Mouse (Mus musculus) CH12.LX (cell line): ENCODE data around the gene Clcc1.
A peak's percentile ranks its signal among the peaks of the same experiment; 100 is the strongest.

Source experiments
- CTCF ChIP-seq, 2 experiments: IDR thresholded peaks in 1 of 2; conservative IDR thresholded peaks in 1 of 2; 2 replicates each; pipeline ENCODE4 v1.5.1; 2011 to 2012; ENCODE audit warnings: low read depth in 2 of 2, low read length in 2 of 2, improper control_type of control experiment in 1 of 2, inconsistent platforms in 1 of 2, mild to moderate bottlenecking in 1 of 2, moderate library complexity in 1 of 2
- E2F4 ChIP-seq: IDR thresholded peaks from 2 replicates; pipeline ENCODE4 v1.6.1; 2011; ENCODE audit warnings: low read depth, low read length, improper control_type of control experiment; ENCODE audit not compliant: insufficient replicate concordance
- EP300 ChIP-seq: IDR thresholded peaks from 2 replicates; pipeline ENCODE4 v1.6.1; 2011; ENCODE audit warnings: low read length, improper control_type of control experiment
- ETS1 ChIP-seq: conservative IDR thresholded peaks from 2 replicates; pipeline ENCODE4 v1.6.1; 2012; ENCODE audit warnings: low read depth, mild to moderate bottlenecking, inconsistent platforms, low read length, improper control_type of control experiment, moderate library complexity
- GABPA ChIP-seq: IDR thresholded peaks from 2 replicates; pipeline ENCODE4 v1.6.1; 2012; ENCODE audit warnings: low read depth, low read length, improper control_type of control experiment, inconsistent platforms; ENCODE audit not compliant: insufficient replicate concordance
- MAX ChIP-seq: IDR thresholded peaks from 2 replicates; pipeline ENCODE4 v1.6.1; 2011; ENCODE audit warnings: low read length, improper control_type of control experiment
- POLR2A ChIP-seq: IDR thresholded peaks from 2 replicates; pipeline ENCODE4 v1.6.1; 2011; ENCODE audit warnings: low read depth, mild to moderate bottlenecking, improper control_type of control experiment, low read length

DNA sequence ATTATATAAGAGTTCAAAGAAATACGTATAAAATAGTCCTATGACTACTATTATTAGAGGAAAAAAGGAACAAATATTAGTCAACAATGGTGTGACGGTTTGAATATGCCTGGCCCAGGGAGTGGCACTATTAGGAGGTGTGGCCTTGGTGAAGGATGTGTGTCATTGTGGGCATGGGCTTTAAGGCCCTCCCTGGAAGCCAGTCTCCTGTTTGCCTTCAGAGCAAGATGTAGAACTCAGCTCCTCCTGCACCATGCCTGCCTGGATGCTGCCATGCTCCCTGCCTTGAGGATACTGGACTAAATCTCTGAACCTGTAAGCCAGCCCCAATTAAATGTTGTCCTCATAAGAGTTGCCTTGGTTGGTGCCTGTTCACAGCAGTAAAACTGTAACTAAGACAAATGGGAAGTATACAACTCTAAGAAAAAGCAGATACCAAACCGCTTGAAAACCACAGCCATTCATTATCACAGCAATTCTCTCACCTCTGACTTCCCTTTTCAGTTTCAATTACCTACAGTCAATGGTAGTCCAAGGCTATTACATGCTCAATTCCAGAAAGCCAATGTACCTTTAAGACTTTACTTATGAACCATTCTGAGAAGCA, 64.3 kb downstream of the Clcc1 start:
- no peak for TF ChIP-seq E2F4
- TF ChIP-seq POLR2A: no peak
- TF ChIP-seq CTCF (conservative IDR thresholded peaks at IDR 0.05 in 1 of 2, IDR thresholded peaks at IDR 0.05 in 1 of 2; ENCODE audit: low read depth in 2 of 2, low read length in 2 of 2): no peak
- no peak for TF ChIP-seq ETS1
- no peak for TF ChIP-seq GABPA
- TF ChIP-seq MAX: no peak
- peak; percentile 59; the same call in 1 of the 2 replicates for TF ChIP-seq EP300
